Mouse (Mus musculus): ENCODE measurements at regions not wholly inside any gene's neighbourhood (a gene's known extent, or its start where the extent isn't known, plus 50 kb on each side); places are given as distances from the start of the nearest gene placed in this dataset.

DNA sequence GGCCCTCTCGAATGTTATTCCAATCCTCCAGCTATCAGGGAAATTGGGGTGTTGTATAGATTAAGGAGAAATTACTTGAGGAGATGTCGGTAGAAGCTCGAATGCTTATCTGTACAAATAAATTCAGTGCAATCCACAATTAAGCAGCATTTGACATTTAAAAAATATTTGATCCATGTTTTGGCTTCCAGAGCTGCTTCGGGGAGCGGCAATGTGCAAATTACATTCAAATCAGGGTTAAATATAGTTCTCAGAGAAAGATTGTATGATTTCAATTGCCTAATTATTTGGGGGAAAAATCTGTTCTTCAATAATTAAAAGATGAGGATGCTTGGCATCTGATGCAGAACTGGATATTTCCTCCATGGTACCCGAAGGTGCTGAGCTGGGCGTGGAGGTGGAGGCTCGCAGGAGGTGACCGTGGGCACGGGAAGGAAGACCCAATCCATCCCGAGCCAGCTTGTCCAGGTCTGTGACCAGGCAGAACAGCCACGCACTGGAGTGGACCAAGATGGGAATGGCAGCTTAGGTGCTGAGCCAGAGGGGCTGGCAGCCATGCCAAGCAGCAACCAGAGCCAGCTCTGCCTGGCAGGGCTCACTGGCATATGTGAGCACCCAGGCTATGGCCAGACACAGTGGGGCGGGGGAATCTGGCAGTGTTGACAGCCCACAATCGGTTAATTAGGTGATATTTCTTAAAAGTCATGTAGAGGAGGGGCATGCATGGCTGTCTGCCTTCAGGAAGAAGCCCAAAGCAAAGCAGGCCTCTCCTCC lies 117.5 kb downstream of the Kif26a start:
- ATAC-seq (ENCODE audit: low read depth): no peak
- no peak overlapping the region for H3K9ac ChIP-seq (replicated peaks; ENCODE audit: low read depth, low read length)
- 82% methylated on average over 14 of the region's 14 CpGs for WGBS

GRCm38 (mm10) chr12:112264201-112264600 lies 118.2 kb downstream of the Kif26a start:
- ATAC-seq (ENCODE audit: low read depth): no peak
- H3K27ac ChIP-seq (ENCODE audit: low read depth, low read length): no peak overlapping the region
- H3K4me2 ChIP-seq (ENCODE audit: low read depth, low read length): no peak overlapping the region

More for the DNA sequence above, 117.5 kb downstream of the Kif26a start:
- Histone ChIP-seq H3K4me1 (ENCODE audit: control insufficient read depth, insufficient read depth, low read length) (peaks cover 10% of the 10 kb centered on the region; the same call in 1 of the 2 replicates), H3K4me3 (ENCODE audit: low read depth, low read length) (no peak overlapping the region), H3K4me2 (ENCODE audit: low read depth, low read length) (no peak overlapping the region), H3K9me3 (ENCODE audit: control insufficient read depth, low read length) (no peaks in the 10 kb centered on the region), H3K36me3 (ENCODE audit: control insufficient read depth, insufficient read depth, low read length) (no peaks in the 10 kb centered on the region), H3K27me3 (ENCODE audit: control insufficient read depth, insufficient read depth, low read length) (no peaks in the 10 kb centered on the region; the same call in 1 of the 2 replicates), H3K27ac (ENCODE audit: low read depth, low read length) (no peak overlapping the region)

GRCm38 (mm10) chr12:112265289-112265969 lies 119.4 kb downstream of the Kif26a start:
- Histone ChIP-seq H3K4me2 (ENCODE audit: low read depth, low read length) (no peak overlapping the region), H3K27ac (ENCODE audit: low read depth, low read length) (no peak overlapping the region), H3K4me1 (ENCODE audit: control insufficient read depth, insufficient read depth, low read length) (peaks cover 10% of the 10 kb centered on the region; the same call in 1 of the 2 replicates), H3K9ac (replicated peaks; ENCODE audit: low read depth, low read length) (no peak overlapping the region), H3K27me3 (ENCODE audit: control insufficient read depth, insufficient read depth, low read length) (no peaks in the 10 kb centered on the region), H3K9me3 (ENCODE audit: control insufficient read depth, low read length) (no peaks in the 10 kb centered on the region), H3K4me3 (ENCODE audit: low read depth, low read length) (no peak overlapping the region), H3K36me3 (ENCODE audit: control insufficient read depth, insufficient read depth, low read length) (no peaks in the 10 kb centered on the region)
- peak; percentile 29; the same call in 1 of the 2 replicates for ATAC-seq (ENCODE audit: low read depth)
- 22% methylated on average over 10 of the region's 10 CpGs for WGBS

More at GRCm38 (mm10) chr12:112264201-112264600, 118.2 kb downstream of the Kif26a start:
- H3K4me3 ChIP-seq (ENCODE audit: low read depth, low read length): no peak overlapping the region
- H3K9ac ChIP-seq (replicated peaks; ENCODE audit: low read depth, low read length): no peak overlapping the region
- no peaks in the 10 kb centered on the region for H3K36me3 ChIP-seq (ENCODE audit: control insufficient read depth, insufficient read depth, low read length)
- peaks cover 10% of the 10 kb centered on the region; the same call in 1 of the 2 replicates for H3K4me1 ChIP-seq (ENCODE audit: control insufficient read depth, insufficient read depth, low read length)
- 84% methylated on average over 7 of the region's 7 CpGs for WGBS
- no peaks in the 10 kb centered on the region for H3K9me3 ChIP-seq (ENCODE audit: control insufficient read depth, low read length)
- H3K27me3 ChIP-seq (ENCODE audit: control insufficient read depth, insufficient read depth, low read length): no peaks in the 10 kb centered on the region; the same call in 1 of the 2 replicates

- Histone ChIP-seq H3K9me3 (ENCODE audit: control insufficient read depth, low read length) (no peaks in the 10 kb centered on the region), H3K4me1 (ENCODE audit: control insufficient read depth, insufficient read depth, low read length) (no peaks in the 10 kb centered on the region), H3K4me3 (ENCODE audit: low read depth, low read length) (no peak overlapping the region), H3K36me3 (ENCODE audit: control insufficient read depth, insufficient read depth, low read length) (no peaks in the 10 kb centered on the region), H3K4me2 (ENCODE audit: low read depth, low read length) (no peak overlapping the region), H3K9ac (replicated peaks; ENCODE audit: low read depth, low read length) (no peak overlapping the region), H3K27me3 (ENCODE audit: control insufficient read depth, insufficient read depth, low read length) (no peaks in the 10 kb centered on the region), H3K27ac (ENCODE audit: low read depth, low read length) (no peak overlapping the region)
- 86% methylated on average over 6 of the region's 6 CpGs for WGBS
- ATAC-seq (ENCODE audit: low read depth): no peak
Measured at GRCm38 (mm10) chr12:112274026-112274425, 128.0 kb downstream of the Kif26a start.

DNA sequence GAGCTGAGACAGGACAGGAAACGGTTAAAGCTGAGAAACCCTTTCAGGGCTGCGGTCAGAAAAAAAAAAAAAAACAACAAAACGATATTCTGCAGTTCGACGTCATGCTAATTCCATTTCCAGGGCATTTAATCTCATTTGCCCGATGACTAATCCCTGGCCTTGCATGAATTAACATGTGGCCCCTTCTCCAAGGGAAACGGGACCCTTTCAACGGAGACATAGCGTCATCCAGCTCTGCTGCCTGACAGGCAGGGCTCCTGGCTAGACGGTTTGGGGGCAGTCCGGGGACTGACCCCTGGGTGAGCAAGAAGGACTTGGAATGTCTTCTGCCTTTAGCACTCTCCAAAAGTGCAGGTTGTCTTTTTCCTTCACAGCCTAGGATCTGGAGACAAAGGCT lies 128.7 kb downstream of the Kif26a start:
- Histone ChIP-seq H3K27ac (ENCODE audit: low read depth, low read length) (no peak overlapping the region), H3K9ac (replicated peaks; ENCODE audit: low read depth, low read length) (no peak overlapping the region), H3K9me3 (ENCODE audit: control insufficient read depth, low read length) (no peaks in the 10 kb centered on the region), H3K36me3 (ENCODE audit: control insufficient read depth, insufficient read depth, low read length) (no peaks in the 10 kb centered on the region), H3K4me1 (ENCODE audit: control insufficient read depth, insufficient read depth, low read length) (no peaks in the 10 kb centered on the region), H3K4me2 (ENCODE audit: low read depth, low read length) (no peak overlapping the region), H3K4me3 (ENCODE audit: low read depth, low read length) (no peak overlapping the region), H3K27me3 (ENCODE audit: control insufficient read depth, insufficient read depth, low read length) (no peaks in the 10 kb centered on the region)
- no peak for ATAC-seq (ENCODE audit: low read depth)
- 47% methylated on average over 11 of the region's 11 CpGs for WGBS

- no peak for ATAC-seq (ENCODE audit: low read depth)
- Histone ChIP-seq H3K36me3 (ENCODE audit: control insufficient read depth, insufficient read depth, low read length) (no peaks in the 10 kb centered on the region), H3K4me2 (ENCODE audit: low read depth, low read length) (no peak overlapping the region), H3K9me3 (ENCODE audit: control insufficient read depth, low read length) (no peaks in the 10 kb centered on the region), H3K4me3 (ENCODE audit: low read depth, low read length) (no peak overlapping the region), H3K27me3 (ENCODE audit: control insufficient read depth, insufficient read depth, low read length) (no peaks in the 10 kb centered on the region), H3K4me1 (ENCODE audit: control insufficient read depth, insufficient read depth, low read length) (peaks cover 6% of the 10 kb centered on the region; the same call in 1 of the 2 replicates), H3K9ac (replicated peaks; ENCODE audit: low read depth, low read length) (no peak overlapping the region), H3K27ac (ENCODE audit: low read depth, low read length) (no peak overlapping the region)
- 15% methylated on average over 7 of the region's 7 CpGs for WGBS
Measured at GRCm38 (mm10) chr12:112276651-112277050, 130.6 kb downstream of the Kif26a start.

DNA sequence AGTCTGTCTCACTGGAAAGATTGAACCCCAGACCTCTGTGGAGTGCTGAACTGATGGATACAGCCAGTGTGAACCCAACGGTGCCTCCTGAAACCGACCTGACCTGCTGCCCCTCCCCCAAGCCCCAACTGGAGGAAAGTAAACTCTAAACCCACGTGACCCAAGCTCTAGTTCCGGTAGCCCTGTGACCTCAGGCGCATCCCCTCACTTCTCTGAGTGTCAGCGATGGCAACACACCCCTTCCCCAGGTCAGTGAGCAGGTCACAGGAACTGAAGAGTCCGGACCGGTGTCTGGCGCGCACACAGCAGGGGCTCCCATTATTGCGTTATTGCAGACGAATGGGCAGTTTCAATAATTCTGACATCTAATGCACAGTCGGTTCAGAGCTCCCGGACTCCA lies 131.5 kb downstream of the Kif26a start:
- Histone ChIP-seq H3K9ac (replicated peaks; ENCODE audit: low read depth, low read length) (no peak overlapping the region), H3K4me1 (ENCODE audit: control insufficient read depth, insufficient read depth, low read length) (peaks cover 6% of the 10 kb centered on the region; the same call in 1 of the 2 replicates), H3K4me2 (ENCODE audit: low read depth, low read length) (no peak overlapping the region), H3K36me3 (ENCODE audit: control insufficient read depth, insufficient read depth, low read length) (no peaks in the 10 kb centered on the region), H3K9me3 (ENCODE audit: control insufficient read depth, low read length) (no peaks in the 10 kb centered on the region), H3K4me3 (ENCODE audit: low read depth, low read length) (no peak overlapping the region), H3K27me3 (ENCODE audit: control insufficient read depth, insufficient read depth, low read length) (no peaks in the 10 kb centered on the region), H3K27ac (ENCODE audit: low read depth, low read length) (no peak overlapping the region)
- no peak for ATAC-seq (ENCODE audit: low read depth)
- WGBS: 29% methylated on average over 14 of the region's 14 CpGs

DNA sequence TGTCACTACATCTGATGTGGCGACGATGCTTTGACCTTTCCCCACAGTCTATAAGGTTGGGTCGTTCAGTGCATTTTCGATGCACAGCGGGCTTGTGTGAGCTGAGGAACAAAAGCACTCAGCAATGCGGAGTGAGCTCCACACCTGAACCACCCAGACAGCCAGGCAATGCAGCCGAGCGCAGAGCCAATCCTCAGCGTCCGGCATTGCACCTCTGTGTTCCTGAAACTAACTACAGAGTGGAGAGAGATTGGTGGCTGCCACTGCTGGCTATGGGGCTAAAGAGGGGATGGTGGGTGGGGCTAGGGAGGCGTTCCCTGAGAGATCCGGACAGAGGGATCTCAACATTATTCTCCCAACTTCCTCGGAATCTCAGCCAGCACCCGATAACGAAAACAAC lies 139.1 kb downstream of the Kif26a start:
- no peaks in the 10 kb centered on the region for H3K27me3 ChIP-seq (ENCODE audit: control insufficient read depth, insufficient read depth, low read length)
- no peak overlapping the region for H3K4me3 ChIP-seq (ENCODE audit: low read depth, low read length)
- no peaks in the 10 kb centered on the region for H3K36me3 ChIP-seq (ENCODE audit: control insufficient read depth, insufficient read depth, low read length)
- no peaks in the 10 kb centered on the region for H3K9me3 ChIP-seq (ENCODE audit: control insufficient read depth, low read length)
- H3K9ac ChIP-seq (replicated peaks; ENCODE audit: low read depth, low read length): no peak overlapping the region
- WGBS: 56% methylated on average over 15 of the region's 15 CpGs
- peaks cover 9% of the 10 kb centered on the region; the same call in 1 of the 2 replicates for H3K4me1 ChIP-seq (ENCODE audit: control insufficient read depth, insufficient read depth, low read length)
- no peak overlapping the region for H3K4me2 ChIP-seq (ENCODE audit: low read depth, low read length)
- ATAC-seq (ENCODE audit: low read depth): no peak
- H3K27ac ChIP-seq (ENCODE audit: low read depth, low read length): no peak overlapping the region

DNA sequence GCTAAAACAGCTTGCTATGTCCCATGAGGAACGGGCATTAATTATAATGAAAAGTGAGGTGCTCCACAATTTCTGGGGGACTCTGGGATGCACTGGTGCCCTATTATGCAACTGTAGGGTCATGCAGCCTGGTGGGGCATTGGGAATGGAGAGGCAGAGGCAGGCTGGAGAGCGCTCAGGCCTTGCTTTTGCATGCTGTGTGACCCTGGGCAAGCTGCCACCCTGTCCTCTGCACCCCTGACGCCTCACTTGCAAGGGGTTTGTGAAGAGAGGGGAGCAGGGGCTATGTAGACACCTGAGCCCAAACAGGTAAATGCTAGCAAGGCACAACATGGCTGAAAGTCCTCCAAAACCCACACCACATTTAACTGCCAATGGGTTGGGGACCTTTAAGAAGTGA lies 142.8 kb downstream of the Kif26a start:
- Histone ChIP-seq H3K27ac (ENCODE audit: low read depth, low read length) (no peak overlapping the region), H3K4me3 (ENCODE audit: low read depth, low read length) (no peak overlapping the region)

More for the DNA sequence above, 142.8 kb downstream of the Kif26a start:
- no peaks in the 10 kb centered on the region for H3K36me3 ChIP-seq (ENCODE audit: control insufficient read depth, insufficient read depth, low read length)
- no peak for ATAC-seq (ENCODE audit: low read depth)
- H3K27me3 ChIP-seq (ENCODE audit: control insufficient read depth, insufficient read depth, low read length): no peaks in the 10 kb centered on the region
- H3K9me3 ChIP-seq (ENCODE audit: control insufficient read depth, low read length): no peaks in the 10 kb centered on the region
- H3K9ac ChIP-seq (replicated peaks; ENCODE audit: low read depth, low read length): no peak overlapping the region
- 81% methylated on average over 3 of the region's 3 CpGs for WGBS
- H3K4me1 ChIP-seq (ENCODE audit: control insufficient read depth, insufficient read depth, low read length): peaks cover 18% of the 10 kb centered on the region; the same call in 1 of the 2 replicates
- H3K4me2 ChIP-seq (ENCODE audit: low read depth, low read length): no peak overlapping the region

All from neural tube, embryonic 14.5 days (tissue).